Mouse (Mus musculus) kidney, postnatal 14 days (tissue): ENCODE data around the gene Lmod3.

ENCODE experiments used
- DNase-seq: peaks from one replicate; pipeline ENCODE4 v3.0.0; 2022; ENCODE audit warnings: mixed read lengths

Lmod3 gene

GRCm38 (mm10) chr6:97223566-97223965, 29.0 kb downstream of the Lmod3 start:
- no peak for DNase-seq

- no peak for DNase-seq
Measured at GRCm38 (mm10) chr6:97222931-97223467, 29.6 kb downstream of the Lmod3 start.

GRCm38 (mm10) chr6:97222321-97222720, 30.2 kb downstream of the Lmod3 start:
- no peak for DNase-seq

DNA sequence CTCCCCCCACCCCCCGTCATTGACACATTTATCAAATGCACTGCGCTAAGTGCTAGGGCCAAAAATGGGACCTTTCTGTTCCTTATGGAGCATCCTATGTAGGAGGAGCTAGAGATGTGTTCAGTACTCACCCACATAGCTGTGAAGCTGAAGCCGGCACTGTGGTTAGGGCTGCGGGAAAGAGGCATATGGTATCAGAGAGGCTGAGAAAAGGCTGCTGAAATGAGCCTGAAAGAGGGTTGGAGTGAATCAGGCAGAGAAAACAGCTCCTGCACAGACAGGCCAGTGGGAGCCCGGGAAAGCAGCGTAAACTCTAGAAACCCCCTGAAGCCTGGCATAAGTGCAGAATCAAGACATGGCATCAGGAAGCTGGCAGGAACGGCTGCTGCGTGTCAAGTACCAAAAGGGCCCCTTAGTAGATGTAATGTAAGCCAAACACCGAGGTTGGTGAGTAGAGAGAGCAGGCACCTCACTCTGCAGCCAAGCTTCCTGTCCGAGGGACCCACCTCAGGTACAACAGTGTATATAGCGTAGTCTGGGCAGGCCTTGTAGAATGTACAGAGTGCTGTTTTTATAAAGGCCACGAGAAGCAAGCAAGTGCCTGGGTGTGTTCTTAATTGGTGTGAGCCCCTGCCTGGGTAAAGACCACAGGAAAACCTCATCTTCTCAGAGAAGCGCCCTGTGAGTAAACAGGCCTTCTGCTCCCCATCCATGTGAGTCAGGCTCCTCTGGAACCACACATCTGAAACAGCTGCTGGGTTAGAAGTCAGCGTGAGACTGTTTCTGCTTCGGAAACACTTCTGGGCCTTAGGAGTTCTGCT, 31.1 kb downstream of the Lmod3 start:
- DNase-seq, result no peak

- DNase-seq, result no peak
Measured at GRCm38 (mm10) chr6:97220672-97221071, 31.9 kb downstream of the Lmod3 start.

DNA sequence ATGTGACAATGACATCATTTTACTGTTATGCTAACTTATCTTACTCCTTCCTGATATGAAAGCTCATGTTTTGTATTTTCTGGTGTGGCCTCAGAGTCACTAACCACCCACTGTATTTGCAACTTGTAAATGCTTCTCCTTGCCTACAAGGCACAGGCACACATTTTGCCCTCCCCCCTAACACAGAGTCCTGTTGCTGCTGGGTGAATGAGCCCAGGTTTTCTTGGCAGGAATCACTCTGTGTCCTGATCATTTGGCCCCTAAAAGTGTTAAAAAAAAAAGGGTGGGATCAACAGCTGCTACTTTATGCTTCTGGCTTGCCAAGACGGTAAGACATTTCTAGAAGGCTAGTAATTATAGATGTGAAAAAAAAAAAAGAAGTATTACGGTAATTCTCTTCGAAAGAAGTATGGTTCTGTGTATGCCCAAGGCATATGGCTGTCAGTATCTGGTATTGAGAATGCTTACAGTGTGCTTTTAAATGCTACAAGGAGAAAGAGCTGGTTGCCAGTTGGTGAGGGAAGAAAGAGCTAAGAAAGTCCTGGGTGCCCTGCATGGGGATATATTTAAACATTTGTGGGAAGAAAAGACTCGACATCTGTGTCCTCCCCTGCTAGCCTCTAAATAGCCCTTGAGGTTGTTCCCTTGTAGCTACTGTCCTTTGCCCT, 36.3 kb downstream of the Lmod3 start:
- DNase-seq, result no peak

- peak; percentile 17 for DNase-seq
Measured at GRCm38 (mm10) chr6:97211981-97212380, 40.6 kb downstream of the Lmod3 start.

DNA sequence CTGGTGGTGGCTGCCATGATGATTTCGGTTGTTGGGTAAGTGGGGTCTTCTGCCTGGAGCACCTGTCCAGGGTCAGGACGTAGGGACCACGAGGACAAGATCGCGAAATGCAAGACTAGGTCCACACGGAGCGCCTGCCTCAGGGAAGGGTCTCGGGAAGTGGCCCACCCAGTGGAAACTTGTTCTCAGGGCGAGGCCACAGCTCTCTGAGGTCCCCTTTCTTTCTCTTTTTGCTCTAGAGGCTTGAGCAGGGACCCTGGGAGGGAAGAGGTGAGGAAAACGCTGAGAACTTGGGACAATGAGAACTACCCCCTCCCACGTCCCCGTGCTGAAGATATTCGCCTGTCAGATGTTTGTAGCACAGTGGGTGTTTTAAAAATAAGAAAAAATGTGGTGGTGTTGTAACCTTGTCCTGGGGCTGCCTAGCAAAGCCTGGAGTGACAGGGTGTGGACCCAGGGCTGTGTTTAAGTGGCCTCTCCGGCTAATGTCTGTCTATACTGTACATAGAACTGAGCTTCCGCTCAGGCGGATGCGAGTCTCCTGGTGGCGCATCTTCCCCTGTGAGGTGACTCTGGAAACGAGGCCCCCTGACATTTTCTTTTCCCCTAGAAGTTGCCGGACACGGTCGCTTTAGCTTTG, 41.5 kb downstream of the Lmod3 start:
- peak; percentile 33 for DNase-seq

DNA sequence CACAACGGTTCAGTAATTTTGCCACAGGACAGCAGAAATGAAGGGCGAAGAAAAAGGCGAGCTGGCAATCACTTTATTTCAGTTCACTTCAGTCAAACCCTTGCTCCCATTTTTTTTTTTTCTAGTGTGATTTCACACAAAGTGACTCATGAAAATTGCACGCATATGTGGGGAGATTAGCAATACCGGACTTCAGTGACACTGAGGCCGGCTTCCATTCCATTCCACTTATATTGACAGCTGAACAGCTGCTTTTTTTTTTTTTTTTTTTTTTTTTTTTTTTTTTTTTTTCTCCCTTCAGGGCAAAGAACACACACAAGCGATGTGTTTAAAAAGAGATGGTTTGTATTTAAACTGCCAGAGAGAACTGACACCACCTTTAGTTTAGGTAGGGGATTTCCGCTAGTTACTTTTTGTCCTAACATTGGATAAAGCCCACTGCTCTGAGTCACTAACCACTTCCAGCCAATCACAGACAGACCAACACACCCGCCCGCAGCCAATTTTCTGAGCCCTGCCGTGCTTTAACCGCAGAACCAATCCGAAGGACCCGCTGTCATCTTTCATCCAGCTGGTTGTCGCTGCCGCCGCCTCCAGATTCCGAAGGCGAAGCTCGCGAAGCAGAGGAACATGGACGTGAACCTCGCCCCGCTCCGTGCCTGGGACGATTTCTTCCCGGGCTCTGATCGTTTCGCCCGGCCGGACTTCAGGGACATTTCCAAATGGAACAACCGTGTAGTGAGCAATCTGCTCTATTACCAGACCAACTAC, 42.2 kb downstream of the Lmod3 start, which contains the start of gene Arl6ip5:
Gene Arl6ip5, plus strand, starts transcription at position 499 of the 771 bp plus-strand sequence.
- DNase-seq, result peak; percentile 92

GRCm38 (mm10) chr6:97209751-97210150, 42.8 kb downstream of the Lmod3 start:
- no peak for DNase-seq

GRCm38 (mm10) chr6:97209201-97209600, 43.4 kb downstream of the Lmod3 start:
- DNase-seq, result no peak

DNA sequence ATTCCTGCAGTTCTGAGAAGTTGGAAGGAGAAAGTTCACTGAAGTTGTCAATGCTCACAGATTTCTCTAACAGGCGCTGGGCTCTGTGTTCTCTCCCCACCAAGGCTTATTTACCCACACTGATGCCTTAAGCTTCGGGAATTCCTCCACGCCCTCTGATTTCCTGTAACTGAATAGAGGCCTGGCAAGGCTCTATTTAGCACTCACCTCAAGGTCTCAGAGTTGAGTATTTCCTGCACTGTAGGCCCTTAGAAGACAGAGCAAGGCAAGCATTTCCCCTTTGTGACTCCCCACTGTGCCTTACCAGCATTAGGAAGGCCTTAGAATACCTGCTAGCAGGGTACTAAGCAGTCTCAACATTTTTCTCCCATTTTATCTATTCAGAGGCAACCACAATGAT, 44.2 kb downstream of the Lmod3 start:
- DNase-seq, result peak; percentile 24

DNA sequence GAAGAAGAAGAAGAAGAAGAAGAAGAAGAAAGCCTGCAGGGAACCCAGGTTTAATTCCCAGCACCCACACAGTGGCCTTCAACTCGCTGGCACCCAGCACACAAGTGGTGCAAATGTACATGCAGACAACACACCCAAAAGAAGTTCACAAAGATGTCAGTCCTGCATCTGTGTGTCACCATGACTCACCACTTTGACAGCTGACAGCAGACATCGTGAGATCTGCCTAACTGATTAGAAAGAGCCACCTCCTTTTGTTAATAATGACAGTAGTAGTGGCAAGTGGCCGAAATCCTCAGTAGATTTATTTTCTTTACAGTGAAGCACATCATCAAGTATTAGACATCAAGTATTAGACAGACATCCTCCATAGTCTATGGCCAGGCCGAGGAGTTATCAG, 45.5 kb downstream of the Lmod3 start:
- no peak for DNase-seq

DNA sequence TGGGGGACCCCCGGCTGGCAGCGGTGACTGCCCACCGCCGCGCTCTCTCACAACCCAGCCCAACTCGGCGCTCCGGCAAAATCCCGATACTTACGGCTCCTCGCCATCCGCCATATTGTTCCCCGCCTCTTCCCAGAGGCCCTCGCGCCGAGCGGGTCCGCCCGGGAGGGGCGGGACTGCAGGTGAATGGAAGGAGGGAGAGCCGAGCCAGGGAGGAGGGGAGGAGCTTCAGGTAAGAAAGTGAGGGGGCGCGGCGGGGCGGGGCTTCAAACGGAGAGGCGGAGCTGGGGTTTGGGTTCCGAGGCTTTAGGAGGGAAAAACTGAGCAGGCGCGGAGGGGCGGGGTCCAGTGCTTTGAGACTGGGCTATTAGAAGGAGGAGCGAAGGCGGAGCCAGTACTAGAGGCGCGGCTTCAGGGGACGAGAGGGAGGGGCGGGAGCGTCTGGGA, 47.1 kb downstream of the Lmod3 start, which contains the start of gene Uba3:
Gene Uba3, minus strand, starts transcription at position 209 of the 447 bp plus-strand sequence.
- DNase-seq, result peak; percentile 100

GRCm38 (mm10) chr6:97204952-97205351, 47.6 kb downstream of the Lmod3 start:
- DNase-seq, result peak; percentile 39

GRCm38 (mm10) chr6:97204252-97204869, 48.2 kb downstream of the Lmod3 start:
- no peak for DNase-seq

- DNase-seq, result no peak
Measured at GRCm38 (mm10) chr6:97202477-97202876, 50.1 kb downstream of the Lmod3 start.

- DNase-seq, result no peak
Measured at GRCm38 (mm10) chr6:97200437-97200836, 52.1 kb downstream of the Lmod3 start.
